In the genomic region with DNA sequence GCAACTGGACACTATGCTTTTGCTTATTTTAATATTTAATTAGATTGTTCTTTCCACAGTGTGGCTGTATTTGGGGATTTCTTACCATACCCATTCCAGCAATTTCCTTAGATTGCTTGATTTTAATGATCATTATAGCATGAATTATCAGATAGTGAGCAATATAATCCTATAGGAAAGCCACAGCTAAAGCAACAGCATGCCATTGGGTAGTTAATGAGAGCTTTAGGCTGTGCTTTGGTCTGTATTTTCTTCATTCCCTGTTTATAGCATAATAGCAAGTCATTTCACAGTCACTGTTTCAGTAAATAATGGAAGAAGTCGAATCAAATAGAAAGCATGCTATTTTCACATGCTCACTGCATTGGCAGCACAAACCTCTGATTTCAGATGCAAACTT, we compare ENCODE assay signal across 23 mouse cellular contexts. TPM values are rescaled to one million over a fixed set of nuclear protein-coding genes. Genes with fewer than 3 reads are reported as not detected.
A peak's percentile ranks its signal among the peaks of the same experiment; 100 is the strongest.
DNase-seq lines count a peak whose midpoint lies in the region; ATAC-seq lines count a peak whose summit lies in the region.
"Had no signal": no experiment of that assay in that cellular context is flagged by ENCODE, and none has a peak within 500 bp of the region (broad histone marks: within the 10 kb centered on the region; RNA-seq: fewer than 3 reads in every experiment).

No protein-coding gene starts in this region.

- peak; percentile 34; the same call in 1 of the 2 replicates for ATAC-seq in hindbrain, embryonic 16.5 days
- no peak for ATAC-seq in hindbrain, embryonic 11.5 days (ENCODE audit: low FRiP score)
- peak; percentile 63; the same call in 1 of the 2 replicates for ATAC-seq in neural tube, embryonic 14.5 days (ENCODE audit: low read depth)
- ATAC-seq: activated CD4-positive, CD25-positive, alpha-beta regulatory T cell, adult 4 months; CD4-positive, CD25-positive, alpha-beta regulatory T cell, adult 4 months; forebrain, embryonic 13.5 days; forebrain, embryonic 15.5 days; Patski had no signal

- H3K9ac ChIP-seq in hindbrain, embryonic 16.5 days (ENCODE audit: low read depth, low read length), result no peak overlapping the region
- H3K9ac ChIP-seq in hindbrain, embryonic 11.5 days (ENCODE audit: low read depth, low read length), result no peak overlapping the region
- H3K9ac ChIP-seq in neural tube, embryonic 14.5 days (replicated peaks; ENCODE audit: low read depth, low read length), result no peak overlapping the region
- H3K9ac ChIP-seq: embryonic facial prominence, embryonic 12.5 days; forebrain, embryonic 13.5 days; forebrain, embryonic 15.5 days had no signal

- no peaks in the 10 kb centered on the region for H3K27me3 ChIP-seq in hindbrain, embryonic 16.5 days (replicated peaks; ENCODE audit: control insufficient read depth, insufficient read depth, low read length)
- H3K27me3 ChIP-seq in hindbrain, embryonic 11.5 days (ENCODE audit: control insufficient read depth, insufficient read depth, low read length), result no peaks in the 10 kb centered on the region
- no peaks in the 10 kb centered on the region for H3K27me3 ChIP-seq in neural tube, embryonic 14.5 days (ENCODE audit: control insufficient read depth, insufficient read depth, low read length)
- H3K27me3 ChIP-seq: CH12.LX; embryonic facial prominence, embryonic 12.5 days; forebrain, embryonic 13.5 days; forebrain, embryonic 15.5 days had no signal

- no peak overlapping the region for H3K27ac ChIP-seq in hindbrain, embryonic 16.5 days (ENCODE audit: low read depth, low read length)
- H3K27ac ChIP-seq in hindbrain, embryonic 11.5 days (ENCODE audit: low read depth, low read length), result no peak overlapping the region
- H3K27ac ChIP-seq in neural tube, embryonic 14.5 days (ENCODE audit: low read depth, low read length), result no peak overlapping the region
- H3K27ac ChIP-seq: embryonic facial prominence, embryonic 10.5 days; embryonic facial prominence, embryonic 12.5 days; forebrain, embryonic 13.5 days; forebrain, embryonic 15.5 days had no signal

- no peak overlapping the region for H3K4me2 ChIP-seq in hindbrain, embryonic 16.5 days (ENCODE audit: low read length)
- no peak overlapping the region for H3K4me2 ChIP-seq in hindbrain, embryonic 11.5 days (replicated peaks; ENCODE audit: low read depth, low read length)
- no peak overlapping the region for H3K4me2 ChIP-seq in neural tube, embryonic 14.5 days (ENCODE audit: low read depth, low read length)
- H3K4me2 ChIP-seq: embryonic facial prominence, embryonic 12.5 days; forebrain, embryonic 13.5 days; forebrain, embryonic 15.5 days had no signal

- 64% methylated on average over 1 of the region's 1 CpGs for WGBS in hindbrain, embryonic 16.5 days
- WGBS in hindbrain, embryonic 11.5 days, result 81% methylated on average over 1 of the region's 1 CpGs
- 41% methylated on average over 1 of the region's 1 CpGs for whole genome bisulfite sequencing in neural tube, embryonic 14.5 days

- DNase-seq in hindbrain, embryonic 11.5 days (ENCODE audit: low spot score), result no peak
- no peak for DNase-seq in neural tube, embryonic 10.5 days (ENCODE audit: extremely low spot score, low spot score)
- no peak for DNase-seq in lung, postnatal 14 days
- DNase-seq: adrenal gland, adult 8-10 months; adrenal gland, postnatal 14 days; adrenal gland, postnatal 36 days; B cell, adult 2 months; cerebellum, adult 11-12 months; cerebellum, adult 2 months; cerebellum, adult 9-10 months; cerebellum, postnatal 10 days; cerebellum, postnatal 25 days had no signal

- no peaks in the 10 kb centered on the region for H3K36me3 ChIP-seq in hindbrain, embryonic 16.5 days (ENCODE audit: control insufficient read depth, insufficient read depth, low read length)
- no peaks in the 10 kb centered on the region for H3K36me3 ChIP-seq in hindbrain, embryonic 11.5 days (ENCODE audit: control insufficient read depth, insufficient read depth, low read length)
- H3K36me3 ChIP-seq in neural tube, embryonic 14.5 days (ENCODE audit: control insufficient read depth, insufficient read depth, low read length), result no peaks in the 10 kb centered on the region
- H3K36me3 ChIP-seq: embryonic facial prominence, embryonic 10.5 days; embryonic facial prominence, embryonic 12.5 days; forebrain, embryonic 15.5 days; G1E had no signal

- H3K4me1 ChIP-seq in hindbrain, embryonic 16.5 days (ENCODE audit: control insufficient read depth, insufficient read depth, low read depth, low read length), result no peaks in the 10 kb centered on the region
- no peaks in the 10 kb centered on the region for H3K4me1 ChIP-seq in hindbrain, embryonic 11.5 days (replicated peaks; ENCODE audit: control insufficient read depth, insufficient read depth, low read length)
- no peaks in the 10 kb centered on the region for H3K4me1 ChIP-seq in neural tube, embryonic 14.5 days (ENCODE audit: control insufficient read depth, insufficient read depth, low read length)
- H3K4me1 ChIP-seq: embryonic facial prominence, embryonic 10.5 days; embryonic facial prominence, embryonic 12.5 days; forebrain, embryonic 13.5 days; forebrain, embryonic 15.5 days had no signal

- no peaks in the 10 kb centered on the region for H3K9me3 ChIP-seq in hindbrain, embryonic 16.5 days (ENCODE audit: control insufficient read depth, low read length)
- no peaks in the 10 kb centered on the region for H3K9me3 ChIP-seq in hindbrain, embryonic 11.5 days (ENCODE audit: control insufficient read depth, low read length)
- no peaks in the 10 kb centered on the region for H3K9me3 ChIP-seq in neural tube, embryonic 14.5 days (ENCODE audit: control insufficient read depth, low read length)
- H3K9me3 ChIP-seq: embryonic facial prominence, embryonic 10.5 days; embryonic facial prominence, embryonic 12.5 days; forebrain, embryonic 13.5 days; forebrain, embryonic 15.5 days; G1E had no signal

- no peak overlapping the region for H3K4me3 ChIP-seq in hindbrain, embryonic 16.5 days (ENCODE audit: low read length)
- no peak overlapping the region for H3K4me3 ChIP-seq in hindbrain, embryonic 11.5 days (ENCODE audit: low read depth, low read length)
- no peak overlapping the region for H3K4me3 ChIP-seq in neural tube, embryonic 14.5 days (ENCODE audit: low read depth, low read length)
- H3K4me3 ChIP-seq: embryonic facial prominence, embryonic 10.5 days; embryonic facial prominence, embryonic 12.5 days; forebrain, embryonic 13.5 days; forebrain, embryonic 15.5 days had no signal

RNA-seq across cellular contexts. Expression of gene Htr1f, which starts 49.9 kb away (rescaled TPM):
- 0.57 and 0.71 TPM in 2 replicates for polyA plus RNA-seq in hindbrain, embryonic 16.5 days (2015; fragmentation: Nextera tagmentation; extraction: Ambion mirVana)
- 0.06 TPM in 2 replicates for polyA plus RNA-seq in hindbrain, embryonic 11.5 days (2014; fragmentation: Nextera tagmentation; extraction: Ambion mirVana)
- polyA plus RNA-seq in neural tube, embryonic 14.5 days (2014; fragmentation: Nextera tagmentation; extraction: Ambion mirVana), result 0.36 and 0.95 TPM in 2 replicates
- polyA plus RNA-seq: activated CD4-positive, CD25-positive, alpha-beta regulatory T cell, adult 4 months; CD4-positive, CD25-positive, alpha-beta regulatory T cell, adult 4 months; G1E; Patski had no signal
